8 mouse cellular contexts compared by ENCODE assay signal in the genomic region with DNA sequence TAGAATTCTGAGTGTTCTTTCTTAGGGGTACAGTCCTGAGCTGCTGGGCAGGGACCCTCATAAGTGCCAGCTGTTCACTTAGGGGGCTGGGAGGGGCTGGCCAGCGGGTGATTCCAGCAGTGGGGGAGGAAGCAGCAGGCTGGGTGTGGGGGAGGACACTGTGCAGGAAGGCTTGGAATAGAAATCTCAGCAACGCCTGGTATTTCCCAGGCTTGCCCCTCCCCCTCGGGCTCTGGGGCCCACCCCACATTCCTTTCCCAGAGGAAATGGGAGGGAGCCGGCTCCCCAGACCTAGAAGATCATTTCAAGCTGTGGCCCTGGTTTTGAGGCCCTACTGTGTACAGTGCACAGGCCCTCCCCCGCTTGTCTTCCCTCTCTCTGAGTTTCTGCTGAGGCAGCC. TPM values are rescaled to one million over a fixed set of nuclear protein-coding genes. Genes with fewer than 3 reads are reported as not detected.
DNase-seq lines count a peak whose midpoint lies in the region; ATAC-seq and TF ChIP-seq lines count a peak whose summit lies in the region.

No protein-coding gene starts in this region.

- peaks cover 1% of the 10 kb centered on the region for H3K36me3 ChIP-seq in heart, embryonic 12.5 days
- no peaks in the 10 kb centered on the region for H3K36me3 ChIP-seq in kidney, postnatal 0 days (ENCODE audit: insufficient read depth, low read length)

- no peak for TF ChIP-seq CTCF in kidney, postnatal 0 days (IDR thresholded peaks at IDR 0.05; ENCODE audit: low read depth)

- ATAC-seq in heart, embryonic 12.5 days (ENCODE audit: insufficient number of reproducible peaks, low FRiP score): 0 out of 2 replicates have a peak, but pooled peaks have one; percentile 11
- ATAC-seq in kidney, postnatal 0 days (replicated peaks; ENCODE audit: low FRiP score, low read depth): peak; percentile 17; the same call in 1 of the 2 replicates

- 3% methylated on average over 5 of the region's 5 CpGs for WGBS in heart, embryonic 12.5 days
- WGBS in kidney, postnatal 0 days: 7% methylated on average over 5 of the region's 5 CpGs

- peak overlapping the region; percentile 40 for H3K4me3 ChIP-seq in brown adipose tissue, adult 24 weeks (ENCODE audit: insufficient read depth, low read depth, low read length)
- H3K4me3 ChIP-seq in heart, embryonic 12.5 days: no peak overlapping the region
- H3K4me3 ChIP-seq in kidney, postnatal 0 days (replicated peaks; ENCODE audit: low read depth, low read length): no peak overlapping the region

- peak; percentile 68 to 73 for DNase-seq in left cerebral cortex, postnatal 14 days (ENCODE audit: low spot score in 2 of 2)
- no peak for DNase-seq in left cerebral cortex, adult 11 months (ENCODE audit: low spot score)
- peak; percentile 97 for DNase-seq in kidney, postnatal 0 days (ENCODE audit: low spot score)
- DNase-seq in lung, postnatal 25 days (ENCODE audit: low spot score): peak; percentile 91
- DNase-seq in thymus, adult 18-20 months: no peak
- no peak for DNase-seq in layer of hippocampus, adult 9-11 months

- H3K27me3 ChIP-seq in heart, embryonic 12.5 days (replicated peaks): no peaks in the 10 kb centered on the region
- H3K27me3 ChIP-seq in kidney, postnatal 0 days (ENCODE audit: insufficient read depth, low read length): no peaks in the 10 kb centered on the region

- no peaks in the 10 kb centered on the region for H3K9me3 ChIP-seq in heart, embryonic 12.5 days (replicated peaks)
- H3K9me3 ChIP-seq in kidney, postnatal 0 days (replicated peaks; ENCODE audit: low read length): no peaks in the 10 kb centered on the region

- peaks cover 20% of the 10 kb centered on the region for H3K4me1 ChIP-seq in brown adipose tissue, adult 24 weeks (ENCODE audit: control insufficient read depth, insufficient read depth, insufficient read length, low read length)
- peaks cover 84% of the 10 kb centered on the region for H3K4me1 ChIP-seq in heart, embryonic 12.5 days (replicated peaks)
- peaks cover 76% of the 10 kb centered on the region for H3K4me1 ChIP-seq in kidney, postnatal 0 days (replicated peaks; ENCODE audit: insufficient read depth, low read length)

- peak overlapping the region; percentile 98 for H3K27ac ChIP-seq in brown adipose tissue, adult 24 weeks (replicated peaks; ENCODE audit: low read depth, low read length)
- H3K27ac ChIP-seq in heart, embryonic 12.5 days (ENCODE audit: poor library complexity, severe bottlenecking): peak overlapping the region; percentile 99
- H3K27ac ChIP-seq in kidney, postnatal 0 days: peak overlapping the region; percentile 90

- intact Hi-C loops in left cerebral cortex, postnatal 14 days (cut with DNase I): no loop called here

- H3K4me2 ChIP-seq in heart, embryonic 12.5 days: peak overlapping the region; percentile 37
- peak overlapping the region; percentile 2; the same call in 1 of the 2 replicates for H3K4me2 ChIP-seq in kidney, postnatal 0 days (ENCODE audit: low read length)

- peak overlapping the region; percentile 55; the same call in 1 of the 2 replicates for H3K9ac ChIP-seq in heart, embryonic 12.5 days
- H3K9ac ChIP-seq in kidney, postnatal 0 days (ENCODE audit: low read depth, low read length): peak overlapping the region; percentile 23; the same call in 1 of the 2 replicates

RNA-seq across cellular contexts. Expression of a gene that starts 22.4 kb away (rescaled TPM):
- 10 to 100 TPM; 70.1 to 71.4 TPM for total RNA-seq in left cerebral cortex, postnatal 14 days (2021)
- polyA plus RNA-seq in brown adipose tissue, adult 24 weeks (2012; ENCODE audit: insufficient read depth, insufficient read length, missing spikeins): 5.5 and 6.7 TPM in 2 replicates
- 12.4 and 12.5 TPM in 2 replicates for polyA plus RNA-seq in heart, embryonic 12.5 days (2016; fragmentation: Nextera tagmentation; extraction: Ambion mirVana)
- 5.4 and 5.7 TPM in 2 replicates for polyA plus RNA-seq in kidney, postnatal 0 days (2015; fragmentation: Nextera tagmentation; extraction: Ambion mirVana)

Comparison
In these comparisons a context has a peak if more than half of its experiments do, and no peak if none do; other contexts are left out.
1. DNase-seq: peak in left cerebral cortex, postnatal 14 days (2 of 2), kidney, postnatal 0 days (single experiment) and lung, postnatal 25 days (single experiment); none in left cerebral cortex, adult 11 months (single experiment), thymus, adult 18-20 months (0 of 2) and layer of hippocampus, adult 9-11 months (single experiment).
2. Peak in every context shown above with its lines, with median percentiles within 50 percentile points of each other: H3K27ac ChIP-seq.